Mouse (Mus musculus) testis, adult 2 months (tissue): ENCODE measurements at regions not wholly inside any gene's neighbourhood (a gene's known extent, or its start where the extent isn't known, plus 50 kb on each side); places are given as distances from the start of the nearest gene placed in this dataset.

Experiments used
- CTCF ChIP-seq: fragments of 200-500 bp; IDR thresholded peaks from 2 replicates; pipeline ENCODE4 v1.5.1; 2012; ENCODE audit warnings: low read depth, mild to moderate bottlenecking, inconsistent platforms, low read length, moderate library complexity; ENCODE audit not compliant: control insufficient read depth, insufficient read depth, insufficient replicate concordance
- POLR2A ChIP-seq: fragments of 200-500 bp; IDR thresholded peaks from 2 replicates; pipeline ENCODE4 v1.6.1; 2012; ENCODE audit warnings: low read depth, mild to moderate bottlenecking, inconsistent platforms, low read length, moderate library complexity; ENCODE audit not compliant: control insufficient read depth

- TF ChIP-seq POLR2A: no peak
- TF ChIP-seq CTCF: no peak
These were observed 602.9 kb upstream of the Auts2 start for GRCm38 (mm10) chr5:133145996-133146395.
